26 mouse cellular contexts compared by ENCODE assay signal in genomic region chr8:116790294-116790693, GRCm38 (mm10). TPM values are rescaled to one million over a fixed set of nuclear protein-coding genes. Genes with fewer than 3 reads are reported as not detected.
A peak's percentile ranks its signal among the peaks of the same experiment; 100 is the strongest.
DNase-seq lines count a peak whose midpoint lies in the region; ATAC-seq and TF ChIP-seq lines count a peak whose summit lies in the region.
"Had no signal": no experiment of that assay in that cellular context is flagged by ENCODE, and none has a peak within 500 bp of the region (broad histone marks: within the 10 kb centered on the region; RNA-seq: fewer than 3 reads in every experiment).

No protein-coding gene starts in this region.

- no peaks in the 10 kb centered on the region for H3K4me1 ChIP-seq in midbrain, postnatal 0 days (ENCODE audit: insufficient read depth, low read length)
- H3K4me1 ChIP-seq: forebrain, embryonic 12.5 days; forebrain, embryonic 15.5 days; heart, embryonic 10.5 days; heart, embryonic 13.5 days had no signal

- no peaks in the 10 kb centered on the region for H3K36me3 ChIP-seq in midbrain, postnatal 0 days (ENCODE audit: insufficient read depth, low read length)
- H3K36me3 ChIP-seq: forebrain, embryonic 12.5 days; forebrain, embryonic 15.5 days; heart, embryonic 10.5 days; heart, embryonic 13.5 days had no signal

- no peak overlapping the region for H3K27ac ChIP-seq in midbrain, postnatal 0 days (ENCODE audit: low read depth, low read length)
- H3K27ac ChIP-seq: forebrain, embryonic 12.5 days; forebrain, embryonic 15.5 days; heart, adult 2 months; heart, embryonic 10.5 days; heart, embryonic 13.5 days; hindbrain, embryonic 14.5 days; hindbrain, postnatal 0 days had no signal

- 84% methylated on average over 16 of the region's 16 CpGs for WGBS in midbrain, postnatal 0 days

- no peaks in the 10 kb centered on the region for H3K9me3 ChIP-seq in midbrain, postnatal 0 days (ENCODE audit: low read length)
- H3K9me3 ChIP-seq: forebrain, embryonic 12.5 days; forebrain, embryonic 15.5 days; heart, embryonic 10.5 days had no signal

- no peak overlapping the region for H3K4me2 ChIP-seq in midbrain, postnatal 0 days (ENCODE audit: low read depth, low read length, poor library complexity, severe bottlenecking)
- H3K4me2 ChIP-seq: forebrain, embryonic 12.5 days; forebrain, embryonic 15.5 days; heart, embryonic 13.5 days; hindbrain, embryonic 14.5 days had no signal

- intact Hi-C loops in left cerebral cortex, postnatal 10 days (cut with DNase I), result no loop called here

- H3K9ac ChIP-seq in midbrain, postnatal 0 days (replicated peaks; ENCODE audit: low read length, poor library complexity, severe bottlenecking), result no peak overlapping the region
- H3K9ac ChIP-seq: forebrain, embryonic 12.5 days; forebrain, embryonic 15.5 days; heart, embryonic 13.5 days; hindbrain, embryonic 14.5 days had no signal

- peak; percentile 43 for DNase-seq in R1 (ENCODE audit: low read depth, low spot score)
- DNase-seq in brain, adult 2 months (ENCODE audit: low read depth, low spot score), result peak; percentile 4
- DNase-seq in left cerebral cortex, postnatal 10 days (ENCODE audit: extremely low spot score in 1 of 2, low spot score in 2 of 2), result no peak
- DNase-seq in midbrain, postnatal 0 days (ENCODE audit: low spot score), result no peak
- no peak for DNase-seq in kidney, postnatal 14 days
- DNase-seq: adrenal gland, adult 2 months; adrenal gland, postnatal 14 days; cerebellum, adult 18-20 months; cerebellum, adult 9-10 months; cerebellum, postnatal 25 days; gastrocnemius, postnatal 25 days; heart, adult 2 months; heart, postnatal 14 days; heart, postnatal 4 days had no signal

- no peak overlapping the region for H3K4me3 ChIP-seq in midbrain, postnatal 0 days (ENCODE audit: low read depth, low read length)
- H3K4me3 ChIP-seq: erythroblast, embryonic 14.5 days; forebrain, embryonic 12.5 days; forebrain, embryonic 15.5 days; heart, adult 2 months; heart, embryonic 10.5 days; heart, embryonic 13.5 days had no signal

- H3K27me3 ChIP-seq in midbrain, postnatal 0 days (ENCODE audit: insufficient read depth, low read length), result no peaks in the 10 kb centered on the region
- H3K27me3 ChIP-seq: forebrain, embryonic 12.5 days; forebrain, embryonic 15.5 days; heart, embryonic 13.5 days had no signal

- no peak for TF ChIP-seq CTCF in midbrain, postnatal 0 days (IDR thresholded peaks at IDR 0.05)

- peak; percentile 92 for ATAC-seq in megakaryocyte, adult 5-6 weeks (ENCODE audit: poor library complexity, severe bottlenecking)
- ATAC-seq in neutrophil, adult 5-6 weeks (ENCODE audit: extremely low read depth, insufficient number of reproducible peaks, low FRiP score, poor library complexity, severe bottlenecking), result peak; percentile 41; the same call in 1 of the 2 replicates
- ATAC-seq in midbrain, postnatal 0 days (ENCODE audit: low FRiP score), result no peak
- ATAC-seq: CD4-positive, CD25-positive, alpha-beta regulatory T cell, adult 4 months; forebrain, embryonic 15.5 days; hindbrain, postnatal 0 days; inflammation-experienced regulatory T-cells, adult 6 months; intestine, embryonic 16.5 days had no signal

RNA-seq across cellular contexts. Expression of gene Cdyl2, which starts 57.5 kb away (rescaled TPM):
- 3.7 and 3.8 TPM in 2 replicates for total RNA-seq in megakaryocyte, adult 5-6 weeks (2015)
- 7.8 and 11.2 TPM in 2 replicates for total RNA-seq in megakaryocyte, adult 5-6 weeks (2017)
- 9.0 and 13.3 TPM in 2 replicates for total RNA-seq in neutrophil, adult 5-6 weeks (2017)
- 10 to 100 TPM; 18.5 to 18.9 TPM for total RNA-seq in left cerebral cortex, postnatal 10 days (2021)
- 9.3 and 11.3 TPM in 2 replicates for total RNA-seq in midbrain, postnatal 0 days (2014; rRNA removed)
- 16.0 and 16.1 TPM in 2 replicates for polyA plus RNA-seq in midbrain, postnatal 0 days (2015; fragmentation: Nextera tagmentation; extraction: Ambion mirVana)

Comparison
In these comparisons a context has a peak if more than half of its experiments do, and no peak if none do; other contexts are left out.
1. DNase-seq: peak in R1 (single experiment) and brain, adult 2 months (single experiment); none in left cerebral cortex, postnatal 10 days (0 of 2), midbrain, postnatal 0 days (single experiment) and kidney, postnatal 14 days (single experiment).